Mouse (Mus musculus) layer of hippocampus, adult 6 months (tissue): Measurements from ENCODE around the gene Lgals7. TPM values are rescaled to one million over a fixed set of nuclear protein-coding genes. Genes with fewer than 3 reads are reported as not detected.

Experiments
- long read RNA-seq, 2 experiments: library from polyadenylated mRNA; unstranded; transcript quantifications; one replicate each; pipeline ENCODE4 v2.0.0; 2019 to 2020
- polyA plus RNA-seq: library from polyadenylated mRNA; unstranded; fragments of <200 nt; fragmentation: Nextera tagmentation; gene quantifications from 2 replicates; pipeline ENCODE4 v1.2.3, GENCODE M21; 2021

The Lgals7 gene
- polyA plus RNA-seq, result 0.39 TPM in 1 of 2 replicates, not detected in the other
- long read RNA-seq, experiment 1, result 0 reads
- long read RNA-seq, experiment 2, result 0 reads

GRCm38 (mm10) chr7:28863540-28863939, at the start of gene Lgals7:
TSS of gene Lgals7 (plus strand) at chr7:28863853.

GRCm38 (mm10) chr7:28824941-28825685, 38.5 kb upstream of the Lgals7 start, which contains the start of gene Ech1:
TSS of gene Ech1 (plus strand) at chr7:28825217.

GRCm38 (mm10) chr7:28833723-28834347, 29.8 kb upstream of the Lgals7 start, which contains the start of gene Lgals4:
TSS of gene Lgals4 (plus strand) at chr7:28833854.

GRCm38 (mm10) chr7:28881199-28881598, 17.5 kb downstream of the Lgals7 start, which contains the start of gene Capn12:
TSS of gene Capn12 (plus strand) at chr7:28881422.

Other genes with a start within 250 kb of the Lgals7 start
- gene Acp7, start 232.5 kb upstream of the Lgals7 start, polyA plus RNA-seq, result 1.0 and 1.2 TPM in 2 replicates
- gene Fbxo27, start 171.0 kb upstream of the Lgals7 start, polyA plus RNA-seq, result 11.9 and 13.0 TPM in 2 replicates
- 2.4 and 2.6 TPM in 2 replicates for gene Fbxo17, start 147.0 kb upstream of the Lgals7 start, polyA plus RNA-seq
- gene Mrps12, start 122.0 kb upstream of the Lgals7 start, polyA plus RNA-seq, result 263 and 268 TPM in 2 replicates
- gene Sars2, start 121.9 kb upstream of the Lgals7 start, polyA plus RNA-seq, result 11.6 and 13.2 TPM in 2 replicates
- 0.69 and 1.0 TPM in 2 replicates for gene Ccer2, start 107.7 kb upstream of the Lgals7 start, polyA plus RNA-seq
- gene Sirt2, start 97.1 kb upstream of the Lgals7 start, polyA plus RNA-seq, result 156 and 178 TPM in 2 replicates
- gene Nfkbib, start 96.3 kb upstream of the Lgals7 start, polyA plus RNA-seq, result 53.0 and 54.7 TPM in 2 replicates
- gene Rinl, start 74.9 kb upstream of the Lgals7 start, polyA plus RNA-seq, result 2.7 and 3.0 TPM in 2 replicates
- gene Hnrnpl, start 55.3 kb upstream of the Lgals7 start, polyA plus RNA-seq, result 59.9 and 81.2 TPM in 2 replicates
- 166 and 175 TPM in 2 replicates for gene Ech1, start 38.6 kb upstream of the Lgals7 start, polyA plus RNA-seq
- 0.19 and 0.28 TPM in 2 replicates for gene Lgals4, start 30.0 kb upstream of the Lgals7 start, polyA plus RNA-seq
- gene Capn12, start 17.6 kb downstream of the Lgals7 start, polyA plus RNA-seq, result 0.29 and 0.36 TPM in 2 replicates
- gene Actn4, start 98.5 kb downstream of the Lgals7 start, polyA plus RNA-seq, result 90.7 and 101 TPM in 2 replicates
- gene Eif3k, start 118.0 kb downstream of the Lgals7 start, polyA plus RNA-seq, result 580 and 617 TPM in 2 replicates
- gene Map4k1, start 118.2 kb downstream of the Lgals7 start, polyA plus RNA-seq, result 0.26 and 0.45 TPM in 2 replicates